Mouse (Mus musculus): Measurements from ENCODE around the gene Atrn. TPM values are rescaled to one million over a fixed set of nuclear protein-coding genes. Genes with fewer than 3 reads are reported as not detected.

Gene Atrn
- total and polyA plus RNA-seq, 3 experiments = 4.0 to 5.8 (median 4.5) TPM

DNA sequence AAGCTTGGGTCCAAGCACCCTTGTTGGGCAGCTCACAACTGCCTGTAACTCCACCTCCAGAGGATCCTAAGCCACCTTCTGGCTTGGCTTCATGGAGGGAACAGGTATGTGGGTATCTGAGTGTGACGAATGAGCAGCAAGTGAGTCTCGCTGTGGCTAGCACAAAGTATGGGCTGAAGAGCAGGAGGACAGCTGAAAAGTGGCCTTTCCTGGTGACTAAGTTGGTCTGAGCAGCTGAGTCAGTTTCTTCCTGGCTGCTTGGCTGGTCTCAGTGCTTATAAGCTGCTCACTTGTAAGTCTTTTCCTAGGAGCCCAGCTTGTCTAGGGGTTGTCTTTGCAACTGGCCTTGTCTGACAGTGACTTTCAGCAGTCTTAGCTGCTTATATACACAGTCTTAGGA is 130.0 kb downstream of the Atrn start:
- TF ChIP-seq POLR2A (IDR thresholded peaks at IDR 0.05; ENCODE audit: low read depth, low read length) (no peak), MEF2A (IDR thresholded peaks at IDR 0.05; ENCODE audit: borderline replicate concordance, low read depth, low read length) (no peak), MAFK (IDR thresholded peaks at IDR 0.05; ENCODE audit: insufficient replicate concordance, low read length) (no peak), MYC (IDR thresholded peaks at IDR 0.05; ENCODE audit: low read depth, low read length) (no peak), USF2 (conservative IDR thresholded peaks at IDR 0.05; ENCODE audit: low read depth, low read length) (no peak), TBP (conservative IDR thresholded peaks at IDR 0.05; ENCODE audit: low read depth, low read length) (no peak), MXI1 (IDR thresholded peaks at IDR 0.05; ENCODE audit: low read depth, low read length) (no peak), JUN (IDR thresholded peaks at IDR 0.05; ENCODE audit: insufficient read depth, low read depth, low read length) (no peak), USF1 (IDR thresholded peaks at IDR 0.05; ENCODE audit: low read depth, low read length) (no peak), GABPA (IDR thresholded peaks at IDR 0.05; ENCODE audit: insufficient replicate concordance, low read depth, low read length) (no peak), HCFC1 (IDR thresholded peaks at IDR 0.05; ENCODE audit: low read depth, low read length) (no peak), MAX (IDR thresholded peaks at IDR 0.05; ENCODE audit: low read length) (no peak), IRF4 (IDR thresholded peaks at IDR 0.05; ENCODE audit: low read depth, low read length) (no peak), KAT2A (IDR thresholded peaks at IDR 0.05; ENCODE audit: insufficient replicate concordance, low read length) (no peak), MAZ (IDR thresholded peaks at IDR 0.05; ENCODE audit: low read depth, low read length) (no peak), POLR2AphosphoS2 (IDR thresholded peaks at IDR 0.05; ENCODE audit: low read depth, low read length) (no peak), ELF1 (IDR thresholded peaks at IDR 0.05; ENCODE audit: low read depth, low read length) (no peak), RAD21 (IDR thresholded peaks at IDR 0.05; ENCODE audit: low read depth, low read length) (no peak), ZKSCAN1 (IDR thresholded peaks at IDR 0.05; ENCODE audit: borderline replicate concordance, low read depth, low read length) (no peak), RCOR1 (conservative IDR thresholded peaks at IDR 0.05; ENCODE audit: low read depth, low read length) (no peak)
- no peaks in the 10 kb centered on the region for H3K79me2 ChIP-seq (replicated peaks; ENCODE audit: control insufficient read depth, extremely low read depth, insufficient read depth, poor library complexity, severe bottlenecking)
- no peak for DNase-seq (ENCODE audit: extremely low read depth)

DNA sequence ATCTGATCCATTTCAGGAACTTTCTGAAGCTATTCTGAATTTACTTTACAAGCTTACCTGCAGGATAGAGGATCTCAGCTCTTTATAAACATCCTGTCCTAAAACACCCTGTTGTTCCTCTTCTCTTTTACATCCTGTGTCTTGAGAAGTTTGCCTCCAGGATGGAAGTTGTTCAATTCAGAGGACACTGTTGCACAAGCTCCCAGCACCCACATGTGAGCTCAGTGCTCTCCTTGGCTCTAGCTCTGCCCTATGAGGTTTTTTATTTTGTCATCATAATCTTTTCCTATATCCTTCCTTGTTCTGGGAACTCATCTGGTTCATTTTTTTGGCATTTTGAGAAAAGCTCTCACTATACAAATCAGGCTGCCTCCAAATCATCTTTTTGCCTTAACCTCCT is 130.5 kb downstream of the Atrn start:
- dilution Hi-C loops (cut with MboI; ENCODE audit: extremely low pct_ligation_motif_present, extremely low pct_unique_long_range_greater_than_20kb, low sequenced_read_pairs) = no loop called here

More for the DNA sequence above, 130.0 kb downstream of the Atrn start:
- Histone ChIP-seq H3K9ac (ENCODE audit: insufficient read depth, low read depth) (no peak overlapping the region), H3K9me3 (replicated peaks; ENCODE audit: low read length) (no peaks in the 10 kb centered on the region), H3K4me3 (replicated peaks in 1 of 3; ENCODE audit: low read depth in 2 of 3, low read length in 2 of 3, poor library complexity in 1 of 3) (no peak overlapping the region), H3K27me3 (replicated peaks) (peaks cover 6% of the 10 kb centered on the region), H3K27ac (ENCODE audit: insufficient read depth, low read depth) (no peak overlapping the region), H3K4me2 (ENCODE audit: insufficient read depth, low read depth, poor library complexity, severe bottlenecking) (no peak overlapping the region), H3K4me1 (ENCODE audit: control insufficient read depth in 1 of 2, insufficient read depth in 2 of 2) (peaks cover 4 to 9% of the 10 kb centered on the region in 2 experiments), H3K36me3 (replicated peaks in 1 of 2; ENCODE audit: control insufficient read depth in 1 of 2, insufficient read depth in 1 of 2, low read length in 1 of 2) (no peaks in the 10 kb centered on the region)
- dilution Hi-C loops (cut with MboI; ENCODE audit: extremely low pct_ligation_motif_present, extremely low pct_unique_long_range_greater_than_20kb, low sequenced_read_pairs) = no loop called here
- in situ Hi-C loops (cut with MboI; ENCODE audit: low pct_ligation_motif_present, low pct_unique_long_range_greater_than_20kb, low sequenced_read_pairs) = no loop called here

More for the DNA sequence above, 130.5 kb downstream of the Atrn start:
- H3K79me2 ChIP-seq (replicated peaks; ENCODE audit: control insufficient read depth, extremely low read depth, insufficient read depth, poor library complexity, severe bottlenecking) = no peaks in the 10 kb centered on the region
- no peak for DNase-seq (ENCODE audit: extremely low read depth)
- in situ Hi-C loops (cut with MboI; ENCODE audit: low pct_ligation_motif_present, low pct_unique_long_range_greater_than_20kb, low sequenced_read_pairs) = no loop called here
- no peak overlapping the region for H3K9ac ChIP-seq (ENCODE audit: insufficient read depth, low read depth)
- no peaks in the 10 kb centered on the region for H3K9me3 ChIP-seq (replicated peaks; ENCODE audit: low read length)
- H3K4me3 ChIP-seq (replicated peaks in 1 of 3; ENCODE audit: low read depth in 2 of 3, low read length in 2 of 3, poor library complexity in 1 of 3) = no peak overlapping the region
- no peak overlapping the region for H3K4me2 ChIP-seq (ENCODE audit: insufficient read depth, low read depth, poor library complexity, severe bottlenecking)
- no peaks in the 10 kb centered on the region for H3K36me3 ChIP-seq (replicated peaks in 1 of 2; ENCODE audit: control insufficient read depth in 1 of 2, insufficient read depth in 1 of 2, low read length in 1 of 2)
- no peak overlapping the region for H3K27ac ChIP-seq (ENCODE audit: insufficient read depth, low read depth)
- TF ChIP-seq MAFK (IDR thresholded peaks at IDR 0.05; ENCODE audit: insufficient replicate concordance, low read length) (no peak), POLR2AphosphoS2 (IDR thresholded peaks at IDR 0.05; ENCODE audit: low read depth, low read length) (no peak), ZC3H11A (IDR thresholded peaks at IDR 0.05; ENCODE audit: low read depth, low read length) (no peak), GABPA (IDR thresholded peaks at IDR 0.05; ENCODE audit: insufficient replicate concordance, low read depth, low read length) (no peak), ELF1 (IDR thresholded peaks at IDR 0.05; ENCODE audit: low read depth, low read length) (no peak), MYC (IDR thresholded peaks at IDR 0.05; ENCODE audit: low read depth, low read length) (no peak), MEF2A (IDR thresholded peaks at IDR 0.05; ENCODE audit: borderline replicate concordance, low read depth, low read length) (no peak), E2F4 (IDR thresholded peaks at IDR 0.05; ENCODE audit: insufficient replicate concordance, low read depth, low read length) (no peak), ZNF384 (IDR thresholded peaks at IDR 0.05; ENCODE audit: low read depth, low read length) (no peak), ZMIZ1 (IDR thresholded peaks at IDR 0.05; ENCODE audit: low read depth, low read length) (no peak), NELFE (IDR thresholded peaks at IDR 0.05; ENCODE audit: low read depth, low read length) (no peak)
- peaks cover 6% of the 10 kb centered on the region for H3K27me3 ChIP-seq (replicated peaks)
- H3K4me1 ChIP-seq (ENCODE audit: control insufficient read depth in 1 of 2, insufficient read depth in 2 of 2) = peaks cover 4 to 9% of the 10 kb centered on the region in 2 experiments

All from CH12.LX (cell line).